Comparison of ENCODE assay signal across 22 mouse cellular contexts in genomic region chr1:123637897-123638296, GRCm38 (mm10).
DNase-seq lines count a peak whose midpoint lies in the region; ATAC-seq and TF ChIP-seq lines count a peak whose summit lies in the region.
"Had no signal": no experiment of that assay in that cellular context is flagged by ENCODE, and none has a peak within 500 bp of the region (broad histone marks: within the 10 kb centered on the region; RNA-seq: fewer than 3 reads in every experiment).

No protein-coding gene starts in this region.

- no peak overlapping the region for H3K4me2 ChIP-seq in kidney, embryonic 15.5 days
- no peak overlapping the region for H3K4me2 ChIP-seq in kidney, embryonic 16.5 days (replicated peaks; ENCODE audit: low read depth, low read length)

- H3K9me3 ChIP-seq in kidney, embryonic 15.5 days (replicated peaks) = no peaks in the 10 kb centered on the region
- H3K9me3 ChIP-seq in kidney, embryonic 16.5 days (ENCODE audit: low read length) = no peaks in the 10 kb centered on the region

- TF ChIP-seq POLR2A in kidney, adult 2 months (IDR thresholded peaks at IDR 0.05; ENCODE audit: low read depth, low read length) = no peak

- peak; percentile 11 for DNase-seq in kidney, adult 2 months
- no peak for DNase-seq in kidney, adult 8-10 months
- peak; percentile 8 for DNase-seq in kidney, adult 9 months
- DNase-seq in kidney, postnatal 4 days = no peak
- DNase-seq in kidney, adult 18-20 months = no peak
- no peak for DNase-seq in kidney, adult 11 months
- DNase-seq: adrenal gland, adult 2 months; adrenal gland, adult 8-10 months; adrenal gland, postnatal 10 days; adrenal gland, postnatal 14 days; adrenal gland, postnatal 25 days; adrenal gland, postnatal 36 days; B cell, adult 2 months; cerebellum, adult 11 months; cerebellum, adult 11-12 months had no signal

- no peak overlapping the region for H3K9ac ChIP-seq in kidney, embryonic 15.5 days
- no peak overlapping the region for H3K9ac ChIP-seq in kidney, embryonic 16.5 days (replicated peaks; ENCODE audit: low read length)

- H3K27me3 ChIP-seq in kidney, adult 2 months (replicated peaks; ENCODE audit: control insufficient read depth, insufficient read depth, low read length) = no peaks in the 10 kb centered on the region
- no peaks in the 10 kb centered on the region for H3K27me3 ChIP-seq in kidney, embryonic 15.5 days
- H3K27me3 ChIP-seq in kidney, embryonic 16.5 days (ENCODE audit: insufficient read depth, low read length) = no peaks in the 10 kb centered on the region
- H3K27me3 ChIP-seq: CH12.LX, Patski had no signal

- TF ChIP-seq CTCF in kidney, adult 2 months (conservative IDR thresholded peaks at IDR 0.05; ENCODE audit: insufficient read depth, insufficient read length, low read depth, low read length) = no peak

- peak; percentile 60; the same call in 1 of the 2 replicates for ATAC-seq in kidney, embryonic 15.5 days (replicated peaks; ENCODE audit: low FRiP score)
- peak; percentile 57; the same call in 1 of the 2 replicates for ATAC-seq in kidney, embryonic 16.5 days (ENCODE audit: low FRiP score, low TSS enrichment)
- ATAC-seq: activated CD4-positive, CD25-positive, alpha-beta regulatory T cell, adult 4 months; CD4-positive, CD25-positive, alpha-beta regulatory T cell, adult 4 months; Patski had no signal

- WGBS in kidney, adult 2 months = 27% methylated on average over 1 of the region's 1 CpGs
- 61% methylated on average over 1 of the region's 1 CpGs for WGBS in kidney, embryonic 15.5 days
- 63% methylated on average over 1 of the region's 1 CpGs for WGBS in kidney, embryonic 16.5 days

- H3K4me1 ChIP-seq in kidney, adult 2 months (ENCODE audit: control insufficient read depth, insufficient read depth, low read length) = no peaks in the 10 kb centered on the region
- no peaks in the 10 kb centered on the region for H3K4me1 ChIP-seq in kidney, embryonic 15.5 days
- no peaks in the 10 kb centered on the region for H3K4me1 ChIP-seq in kidney, embryonic 16.5 days (ENCODE audit: insufficient read depth, low read length)

- no peak overlapping the region for H3K4me3 ChIP-seq in kidney, adult 2 months (ENCODE audit: insufficient read depth, low read depth, low read length)
- H3K4me3 ChIP-seq in kidney, embryonic 15.5 days (replicated peaks) = no peak overlapping the region
- H3K4me3 ChIP-seq in kidney, embryonic 16.5 days (ENCODE audit: low read length) = no peak overlapping the region

- H3K27ac ChIP-seq in kidney, adult 2 months (ENCODE audit: insufficient read depth, low read depth, low read length) = no peak overlapping the region
- no peak overlapping the region for H3K27ac ChIP-seq in kidney, embryonic 15.5 days
- H3K27ac ChIP-seq in kidney, embryonic 16.5 days (ENCODE audit: low read length) = no peak overlapping the region

- H3K36me3 ChIP-seq in kidney, adult 2 months (ENCODE audit: control insufficient read depth, insufficient read depth, low read length) = no peaks in the 10 kb centered on the region
- no peaks in the 10 kb centered on the region for H3K36me3 ChIP-seq in kidney, embryonic 15.5 days
- H3K36me3 ChIP-seq in kidney, embryonic 16.5 days (ENCODE audit: insufficient read depth, low read length) = no peaks in the 10 kb centered on the region
- H3K36me3 ChIP-seq: G1E had no signal

Comparison
In these comparisons a context has a peak if more than half of its experiments do, and no peak if none do; other contexts are left out.
1. DNase-seq: peak in kidney, adult 2 months (single experiment) and kidney, adult 9 months (single experiment); none in kidney, adult 8-10 months (0 of 2), kidney, postnatal 4 days (0 of 2), kidney, adult 18-20 months (single experiment) and kidney, adult 11 months (single experiment).